Mouse (Mus musculus) adipocyte (in vitro differentiated cells): Measurements from ENCODE around the gene Spock1.

Experiments
- DNase-seq: peaks from one replicate; pipeline ENCODE4 v3.0.0-alpha.2; 2016; ENCODE audit warnings: low spot score

Gene Spock1

GRCm38 (mm10) chr13:57858491-57858890 lies 49.6 kb downstream of the Spock1 start:
- no peak for DNase-seq

- DNase-seq: no peak
Observed at GRCm38 (mm10) chr13:57857016-57857415, 51.1 kb downstream of the Spock1 start.

GRCm38 (mm10) chr13:57856311-57856853 lies 51.8 kb downstream of the Spock1 start:
- DNase-seq: no peak

- DNase-seq: no peak
Observed at GRCm38 (mm10) chr13:57855766-57856165, 52.4 kb downstream of the Spock1 start.

- no peak for DNase-seq
Observed at GRCm38 (mm10) chr13:57854416-57854815, 53.7 kb downstream of the Spock1 start.

GRCm38 (mm10) chr13:57853621-57854020 lies 54.5 kb downstream of the Spock1 start:
- no peak for DNase-seq

- DNase-seq: no peak
Observed at GRCm38 (mm10) chr13:57853156-57853555, 55.0 kb downstream of the Spock1 start.

GRCm38 (mm10) chr13:57848931-57849330 lies 59.2 kb downstream of the Spock1 start:
- DNase-seq: no peak

- no peak for DNase-seq
Observed at GRCm38 (mm10) chr13:57847101-57847500, 61.0 kb downstream of the Spock1 start.

- no peak for DNase-seq
Observed at GRCm38 (mm10) chr13:57846468-57846867, 61.7 kb downstream of the Spock1 start.

GRCm38 (mm10) chr13:57841141-57841848 lies 66.8 kb downstream of the Spock1 start:
- DNase-seq: no peak

GRCm38 (mm10) chr13:57837691-57838437 lies 70.3 kb downstream of the Spock1 start:
- no peak for DNase-seq

- DNase-seq: no peak
Observed at GRCm38 (mm10) chr13:57831374-57832163, 76.6 kb downstream of the Spock1 start.

GRCm38 (mm10) chr13:57830896-57831295 lies 77.2 kb downstream of the Spock1 start:
- no peak for DNase-seq

GRCm38 (mm10) chr13:57830091-57830490 lies 78.0 kb downstream of the Spock1 start:
- no peak for DNase-seq

GRCm38 (mm10) chr13:57816276-57816675 lies 91.9 kb downstream of the Spock1 start:
- no peak for DNase-seq

GRCm38 (mm10) chr13:57812643-57813042 lies 95.5 kb downstream of the Spock1 start:
- no peak for DNase-seq

- DNase-seq: no peak
Observed at GRCm38 (mm10) chr13:57811253-57811652, 96.9 kb downstream of the Spock1 start.

GRCm38 (mm10) chr13:57810816-57811215 lies 97.3 kb downstream of the Spock1 start:
- DNase-seq: no peak

- DNase-seq: no peak
Observed at GRCm38 (mm10) chr13:57810083-57810482, 98.0 kb downstream of the Spock1 start.

GRCm38 (mm10) chr13:57809603-57810002 lies 98.5 kb downstream of the Spock1 start:
- DNase-seq: no peak

GRCm38 (mm10) chr13:57806816-57807215 lies 101.3 kb downstream of the Spock1 start:
- no peak for DNase-seq
